Mouse (Mus musculus): ENCODE measurements around the gene Camkmt. TPM values are rescaled to one million over a fixed set of nuclear protein-coding genes. Genes with fewer than 3 reads are reported as not detected.

The Camkmt gene
- polyA plus RNA-seq, 1 experiment: 3.3 TPM

DNA sequence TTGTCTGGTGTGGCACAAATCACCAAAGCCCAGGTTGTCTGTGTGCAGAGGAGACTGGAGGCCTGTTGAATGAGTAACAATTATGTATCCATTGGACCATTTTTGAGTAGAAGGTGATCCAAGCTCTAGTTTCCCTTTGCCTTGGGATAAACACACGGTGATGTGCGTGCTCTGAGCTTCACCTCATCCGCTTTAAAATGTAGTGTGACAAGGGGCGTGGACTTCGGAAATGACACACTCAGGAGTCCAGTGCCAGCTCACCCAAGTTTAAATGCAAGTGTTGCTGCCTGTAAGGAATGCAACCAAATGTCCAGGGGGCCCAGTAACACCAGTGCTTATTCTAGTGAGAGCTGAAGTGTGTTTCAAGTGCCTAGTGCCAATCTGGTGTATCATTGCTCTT lies 392.7 kb downstream of the Camkmt start:
- H3K27ac ChIP-seq (ENCODE audit: insufficient read depth, low read length): no peak overlapping the region
- 88% methylated on average over 5 of the region's 5 CpGs for WGBS
- no peaks in the 10 kb centered on the region for H3K36me3 ChIP-seq (ENCODE audit: control insufficient read depth, insufficient read depth, low read length)
- H3K4me3 ChIP-seq (ENCODE audit: extremely low read depth, insufficient read depth, insufficient read length): no peak overlapping the region
- TF ChIP-seq CTCF (IDR thresholded peaks at IDR 0.05; ENCODE audit: extremely low read depth, insufficient read depth, insufficient read length, insufficient replicate concordance): no peak
- no peaks in the 10 kb centered on the region for H3K4me1 ChIP-seq (ENCODE audit: control insufficient read depth, insufficient read depth, insufficient read length)
- DNase-seq (ENCODE audit: low read depth in 1 of 2, low spot score in 2 of 2): no peak
- H3K27me3 ChIP-seq (ENCODE audit: control insufficient read depth, insufficient read depth, low read length): peaks cover 15% of the 10 kb centered on the region

DNA sequence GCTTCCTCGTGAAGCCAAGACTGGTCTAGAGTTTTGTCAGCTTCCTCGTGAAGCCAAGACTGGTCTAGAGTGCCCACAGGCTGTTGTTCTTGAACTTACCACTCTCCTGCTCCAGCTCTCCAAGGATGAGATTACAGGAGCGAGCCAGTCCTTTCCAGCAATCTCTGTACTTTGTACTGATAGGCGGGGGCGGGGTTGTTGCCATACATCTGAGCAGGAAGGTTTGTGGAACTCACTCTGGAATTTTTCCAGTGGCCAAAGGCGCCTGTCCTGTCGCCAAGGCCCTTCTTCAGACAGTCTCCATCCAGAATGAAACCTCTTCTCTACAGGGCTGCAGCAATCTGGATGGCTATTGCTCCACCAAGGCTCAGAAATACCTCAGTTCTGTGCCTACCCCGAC lies 393.7 kb downstream of the Camkmt start:
- no peak overlapping the region for H3K4me3 ChIP-seq (ENCODE audit: extremely low read depth, insufficient read depth, insufficient read length)
- H3K36me3 ChIP-seq (ENCODE audit: control insufficient read depth, insufficient read depth, low read length): no peaks in the 10 kb centered on the region
- TF ChIP-seq POLR2A (IDR thresholded peaks at IDR 0.05; ENCODE audit: low read depth, low read length) (no peak), CTCF (IDR thresholded peaks at IDR 0.05; ENCODE audit: extremely low read depth, insufficient read depth, insufficient read length, insufficient replicate concordance) (no peak)
- peaks cover 15% of the 10 kb centered on the region for H3K27me3 ChIP-seq (ENCODE audit: control insufficient read depth, insufficient read depth, low read length)
- WGBS: 52% methylated on average over 8 of the region's 8 CpGs
- H3K4me1 ChIP-seq (ENCODE audit: control insufficient read depth, insufficient read depth, insufficient read length): no peaks in the 10 kb centered on the region
- no peak overlapping the region for H3K27ac ChIP-seq (ENCODE audit: insufficient read depth, low read length)
- DNase-seq (ENCODE audit: low read depth in 1 of 2, low spot score in 2 of 2): no peak

DNA sequence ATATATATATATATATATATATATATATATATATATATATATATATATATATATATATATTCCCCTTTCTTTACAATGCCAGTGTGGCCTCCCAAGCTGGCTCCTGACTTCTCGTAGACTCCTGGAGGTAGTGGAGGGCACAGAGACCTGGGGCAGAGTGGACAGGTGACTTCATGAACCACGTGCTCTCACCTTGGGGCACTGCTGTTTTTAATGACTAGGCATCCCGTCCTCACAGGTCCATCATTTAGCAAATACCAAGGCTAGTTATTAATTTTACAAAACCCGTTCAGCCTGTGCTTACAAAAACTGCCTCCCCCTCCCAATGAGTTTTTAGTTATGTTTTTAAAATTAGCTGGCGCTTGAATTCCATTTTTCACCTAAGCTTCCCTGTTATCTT lies 394.2 kb downstream of the Camkmt start:
- Histone ChIP-seq H3K36me3 (ENCODE audit: control insufficient read depth, insufficient read depth, low read length) (no peaks in the 10 kb centered on the region), H3K27ac (ENCODE audit: insufficient read depth, low read length) (no peak overlapping the region), H3K4me1 (ENCODE audit: control insufficient read depth, insufficient read depth, insufficient read length) (no peaks in the 10 kb centered on the region), H3K4me3 (ENCODE audit: extremely low read depth, insufficient read depth, insufficient read length) (no peak overlapping the region), H3K27me3 (ENCODE audit: control insufficient read depth, insufficient read depth, low read length) (peaks cover 15% of the 10 kb centered on the region)
- TF ChIP-seq CTCF (IDR thresholded peaks at IDR 0.05; ENCODE audit: extremely low read depth, insufficient read depth, insufficient read length, insufficient replicate concordance) (no peak), POLR2A (IDR thresholded peaks at IDR 0.05; ENCODE audit: low read depth, low read length) (no peak)
- 56% methylated on average over 5 of the region's 5 CpGs for WGBS
- DNase-seq (ENCODE audit: low read depth in 1 of 2, low spot score in 2 of 2): no peak

DNA sequence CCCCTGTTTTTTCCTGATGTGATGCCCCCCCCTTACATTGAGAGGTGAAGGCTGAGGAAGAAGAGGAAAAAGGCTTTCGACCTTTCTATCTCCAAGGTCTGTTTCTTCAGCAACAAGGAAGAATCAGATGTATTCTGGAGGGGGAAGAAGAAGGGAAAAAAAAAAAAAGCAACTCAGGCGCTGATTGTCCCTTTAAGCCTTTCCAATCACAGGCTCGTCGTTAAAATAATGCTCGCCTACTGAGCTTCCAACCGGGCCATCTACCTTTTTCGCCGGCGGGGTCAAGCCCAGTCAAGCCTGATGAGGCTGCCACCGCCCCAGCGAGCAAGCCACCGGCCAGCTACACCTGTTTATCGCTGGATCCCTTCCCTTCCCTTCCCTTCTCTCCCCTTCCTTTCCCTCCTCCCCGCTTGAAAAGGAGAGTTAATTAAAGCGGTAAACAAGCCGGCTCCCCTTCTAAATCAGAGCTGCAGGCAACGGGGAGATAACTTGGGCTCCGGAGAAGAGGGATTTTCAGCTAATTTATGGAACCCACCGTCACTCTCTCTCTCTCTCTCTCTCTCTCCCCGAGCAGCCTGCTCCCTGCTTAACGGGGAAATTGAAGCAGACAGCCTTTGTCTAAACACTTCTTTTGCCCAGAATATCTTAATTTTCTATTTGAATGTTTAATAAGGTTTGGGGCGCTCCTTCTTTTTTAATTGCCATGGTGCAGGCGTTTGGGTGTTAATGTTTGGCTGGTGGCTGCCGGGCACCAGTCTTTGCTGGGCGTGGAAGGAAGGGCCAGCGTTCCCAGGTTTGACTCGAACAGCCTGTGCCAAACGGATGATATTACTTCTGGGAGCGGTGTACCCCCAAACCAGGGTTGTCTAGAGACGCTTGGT lies 395.0 kb downstream of the Camkmt start:
- no peak overlapping the region for H3K27ac ChIP-seq (ENCODE audit: insufficient read depth, low read length)
- WGBS: 8% methylated on average over 30 of the region's 30 CpGs
- TF ChIP-seq CTCF (IDR thresholded peaks at IDR 0.05; ENCODE audit: extremely low read depth, insufficient read depth, insufficient read length, insufficient replicate concordance): no peak
- TF ChIP-seq POLR2A (IDR thresholded peaks at IDR 0.05; ENCODE audit: low read depth, low read length): no peak
- DNase-seq (ENCODE audit: low read depth in 1 of 2, low spot score in 2 of 2): no peak
- no peak overlapping the region for H3K4me3 ChIP-seq (ENCODE audit: extremely low read depth, insufficient read depth, insufficient read length)
- H3K36me3 ChIP-seq (ENCODE audit: control insufficient read depth, insufficient read depth, low read length): no peaks in the 10 kb centered on the region
- H3K27me3 ChIP-seq (ENCODE audit: control insufficient read depth, insufficient read depth, low read length): peaks cover 17% of the 10 kb centered on the region
- H3K4me1 ChIP-seq (ENCODE audit: control insufficient read depth, insufficient read depth, insufficient read length): no peaks in the 10 kb centered on the region

DNA sequence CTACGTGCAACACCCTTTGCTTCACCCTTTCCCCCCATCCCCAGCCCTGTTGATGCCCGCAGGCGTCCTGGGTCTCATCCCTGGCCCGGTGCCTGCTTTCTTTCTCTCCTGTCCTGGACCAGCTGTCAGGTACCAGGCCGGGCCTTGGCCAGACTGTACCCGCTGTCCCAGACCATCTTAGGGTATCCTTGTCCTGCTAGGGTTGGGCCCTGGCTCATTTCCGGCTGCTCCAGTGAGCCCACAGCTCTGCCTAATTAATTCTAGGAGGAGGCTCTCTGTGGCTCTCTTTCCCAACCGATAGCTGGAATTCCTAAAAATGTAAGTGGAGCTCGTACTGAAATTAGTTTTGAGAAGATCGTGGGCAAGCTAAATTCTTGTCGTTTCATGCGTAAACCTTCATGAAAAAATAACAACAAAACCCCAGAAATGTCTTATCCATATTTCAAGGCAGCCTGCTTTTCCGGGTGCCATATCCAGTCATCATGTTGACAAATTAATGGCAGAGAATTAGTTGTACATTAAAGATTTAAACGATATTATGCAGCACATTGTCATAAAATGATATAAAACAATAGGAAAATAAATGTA lies 395.7 kb downstream of the Camkmt start:
- WGBS: 11% methylated on average over 14 of the region's 14 CpGs
- no peaks in the 10 kb centered on the region for H3K36me3 ChIP-seq (ENCODE audit: control insufficient read depth, insufficient read depth, low read length)
- peaks cover 17% of the 10 kb centered on the region for H3K27me3 ChIP-seq (ENCODE audit: control insufficient read depth, insufficient read depth, low read length)

DNA sequence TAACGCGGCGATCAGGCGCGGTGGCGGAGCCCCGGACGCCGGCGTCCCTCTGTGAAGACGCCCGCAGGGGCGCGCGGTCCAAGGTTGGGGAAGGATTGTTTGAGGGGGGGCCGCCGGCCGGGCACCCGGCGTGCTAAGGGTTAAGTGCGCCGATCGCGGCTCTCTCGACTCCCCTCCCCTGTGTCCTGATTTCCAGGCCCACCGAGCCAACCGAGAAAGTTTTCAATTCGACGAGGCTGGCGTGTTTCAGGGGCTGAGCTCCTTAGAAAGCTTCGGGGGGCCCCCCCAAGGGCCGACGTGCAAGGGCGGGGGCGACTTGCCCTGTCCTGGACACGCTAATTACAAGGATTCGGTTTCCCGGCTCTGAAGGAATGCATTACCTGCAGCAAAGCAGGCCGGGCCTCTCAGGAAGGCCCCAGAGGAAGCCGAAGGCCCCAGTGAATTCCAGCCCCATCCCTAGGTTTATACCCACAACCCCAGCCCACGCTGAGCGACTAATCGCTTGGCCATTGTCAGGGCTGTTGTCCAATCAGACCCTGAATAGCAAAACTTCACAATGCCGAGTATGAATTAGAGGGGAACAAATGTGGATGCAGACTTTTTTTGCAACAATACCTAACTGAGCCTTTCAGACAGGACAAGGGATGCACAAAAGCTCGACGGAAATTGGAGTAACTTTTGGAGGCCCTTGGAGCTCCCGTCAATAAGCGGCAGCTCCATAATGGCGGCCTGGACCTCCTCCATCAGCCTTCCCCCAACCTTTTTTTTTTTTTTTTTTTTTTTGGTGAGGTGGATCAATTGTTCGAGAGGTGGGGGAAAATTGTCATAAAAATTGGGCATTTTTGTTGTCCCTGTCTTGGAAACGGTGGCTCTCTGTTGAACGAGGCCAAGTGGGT lies 396.5 kb downstream of the Camkmt start:
- Histone ChIP-seq H3K27ac (ENCODE audit: insufficient read depth, low read length) (no peak overlapping the region), H3K4me1 (ENCODE audit: control insufficient read depth, insufficient read depth, insufficient read length) (no peaks in the 10 kb centered on the region), H3K27me3 (ENCODE audit: control insufficient read depth, insufficient read depth, low read length) (peaks cover 17% of the 10 kb centered on the region), H3K36me3 (ENCODE audit: control insufficient read depth, insufficient read depth, low read length) (no peaks in the 10 kb centered on the region), H3K4me3 (ENCODE audit: extremely low read depth, insufficient read depth, insufficient read length) (no peak overlapping the region)
- TF ChIP-seq CTCF (IDR thresholded peaks at IDR 0.05; ENCODE audit: extremely low read depth, insufficient read depth, insufficient read length, insufficient replicate concordance): no peak
- TF ChIP-seq POLR2A (IDR thresholded peaks at IDR 0.05; ENCODE audit: low read depth, low read length): no peak
- DNase-seq (ENCODE audit: low read depth in 1 of 2, low spot score in 2 of 2): no peak
- 12% methylated on average over 52 of the region's 52 CpGs for WGBS

More for the DNA sequence above, 395.7 kb downstream of the Camkmt start:
- H3K4me3 ChIP-seq (ENCODE audit: extremely low read depth, insufficient read depth, insufficient read length): no peak overlapping the region
- H3K27ac ChIP-seq (ENCODE audit: insufficient read depth, low read length): no peak overlapping the region
- no peak for DNase-seq (ENCODE audit: low read depth in 1 of 2, low spot score in 2 of 2)
- no peak for TF ChIP-seq CTCF (IDR thresholded peaks at IDR 0.05; ENCODE audit: extremely low read depth, insufficient read depth, insufficient read length, insufficient replicate concordance)
- no peak for TF ChIP-seq POLR2A (IDR thresholded peaks at IDR 0.05; ENCODE audit: low read depth, low read length)
- H3K4me1 ChIP-seq (ENCODE audit: control insufficient read depth, insufficient read depth, insufficient read length): no peaks in the 10 kb centered on the region
